Mouse (Mus musculus) forebrain, embryonic 15.5 days (tissue): Measurements from ENCODE around the gene Col23a1. TPM values are rescaled to one million over a fixed set of nuclear protein-coding genes. Genes with fewer than 3 reads are reported as not detected.
A peak's percentile ranks its signal among the peaks of the same experiment; 100 is the strongest.
"Not testable (repeated sequence)": the region's sequence is repeated elsewhere in the genome, so short reads cannot be mapped to it uniquely, and the experiment has no call there.

ENCODE experiments used
- ATAC-seq: fragments of 200-750 bp; cut with Nextera tagmentation; replicated peaks from 2 replicates; pipeline ENCODE4 v1.8.0; 2017; ENCODE audit warnings: mild to moderate bottlenecking, moderate TSS enrichment, moderate library complexity
- H3K27ac ChIP-seq: fragments of 300-500 bp; sonication (generic); replicated peaks from 2 replicates; pipeline ENCODE4 v1.5.1; 2015; ENCODE audit warnings: mild to moderate bottlenecking, inconsistent platforms
- H3K27me3 ChIP-seq: fragments of 300-500 bp; sonication (generic); 2 replicates; pipeline ENCODE4 v1.6.1; 2015; ENCODE audit warnings: inconsistent platforms
- H3K36me3 ChIP-seq: fragments of 300-500 bp; sonication (generic); 2 replicates; pipeline ENCODE4 v1.6.1; 2015; ENCODE audit warnings: mild to moderate bottlenecking, inconsistent platforms
- H3K4me1 ChIP-seq: fragments of 300-500 bp; sonication (generic); 2 replicates; pipeline ENCODE4 v1.6.1; 2015; ENCODE audit warnings: inconsistent platforms
- H3K4me2 ChIP-seq: fragments of 300-500 bp; sonication (generic); replicated peaks from 2 replicates; pipeline ENCODE4 v1.6.1; 2015; ENCODE audit warnings: mild to moderate bottlenecking, inconsistent platforms
- H3K4me3 ChIP-seq: fragments of 300-500 bp; sonication (generic); 2 replicates; pipeline ENCODE4 v1.5.1; 2015; ENCODE audit warnings: mild to moderate bottlenecking, inconsistent platforms
- H3K9ac ChIP-seq: fragments of 300-500 bp; sonication (generic); replicated peaks from 2 replicates; pipeline ENCODE4 v1.6.1; 2015; ENCODE audit warnings: mild to moderate bottlenecking, inconsistent platforms
- H3K9me3 ChIP-seq: fragments of 300-500 bp; sonication (generic); 2 replicates; pipeline ENCODE4 v1.6.1; 2016; ENCODE audit warnings: inconsistent platforms
- WGBS: fragments of 180-500 bp; shearing (Covaris S2); methylation state at CpG from one replicate; pipeline ENCODE4 v1.1.7; 2015; ENCODE audit warnings: mixed read lengths; 5-methylcytosine and 5-hydroxymethylcytosine counted together
- polyA plus RNA-seq: library from polyadenylated mRNA; unstranded; fragments of >200 nt; fragmentation: Nextera tagmentation; extraction: Ambion mirVana; gene quantifications from 2 replicates; pipeline ENCODE4 v1.2.1, GENCODE M21; 2015

Col23a1 gene
- polyA plus RNA-seq, 1 experiment from 2014 or later = 4.1 TPM

DNA sequence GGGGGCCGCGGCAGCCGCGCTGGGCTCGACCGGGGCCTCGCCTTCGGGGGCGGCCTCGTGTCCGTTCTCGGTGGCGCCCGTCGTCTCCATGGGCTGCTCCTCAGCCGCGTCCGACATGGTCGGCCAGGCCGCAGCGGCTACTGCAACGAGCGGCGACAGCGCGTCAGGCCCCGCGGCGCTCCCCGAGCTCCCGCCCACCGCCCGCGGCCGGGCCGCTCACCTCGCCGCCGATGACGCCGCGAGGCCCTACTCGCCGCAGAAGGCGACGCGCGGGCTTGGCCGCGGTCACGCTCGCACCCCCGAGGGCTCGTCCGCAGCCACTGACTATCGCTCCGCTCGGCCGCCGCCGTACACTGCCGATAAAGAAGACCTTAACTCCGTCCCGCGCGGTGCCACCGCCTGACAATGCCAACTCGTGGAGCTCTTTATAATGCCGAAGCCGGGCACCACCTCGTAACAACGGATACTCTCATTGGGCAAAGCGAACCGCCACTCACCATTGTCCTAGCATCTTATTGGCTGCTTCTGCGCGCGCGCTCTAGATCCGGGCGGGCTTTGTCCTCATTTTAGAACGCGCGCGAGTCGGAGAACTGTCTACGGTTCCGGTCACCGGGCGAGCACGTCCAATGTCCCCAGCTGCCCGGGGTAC is 316.9 kb downstream of the Col23a1 start, which contains the start of gene Hnrnpab:
Gene Hnrnpab, minus strand, starts transcription at position 401 of the 649 bp plus-strand sequence.
- Histone ChIP-seq H3K9ac (peak within 1 kb of the TSS; percentile 99), H3K27ac (peak within 1 kb of the TSS; percentile 95), H3K4me2 (peak within 1 kb of the TSS; percentile 74), H3K27me3 (no peaks in the 10 kb centered on the region), H3K4me1 (peaks cover 45% of the 10 kb centered on the region), H3K36me3 (peaks cover 35% of the 10 kb centered on the region), H3K9me3 (no peaks in the 10 kb centered on the region), H3K4me3 (peak within 1 kb of the TSS; percentile 92)
- ATAC-seq = peak; percentile 96
- WGBS = under 1% methylated on average over 90 of the region's 91 CpGs

GRCm38 (mm10) chr11:51607096-51607738 is 317.5 kb downstream of the Col23a1 start:
- Histone ChIP-seq H3K27me3 (no peaks in the 10 kb centered on the region), H3K9me3 (no peaks in the 10 kb centered on the region), H3K27ac (peak overlapping the region; percentile 95), H3K4me2 (peak overlapping the region; percentile 71), H3K9ac (peak overlapping the region; percentile 99), H3K4me3 (peak overlapping the region; percentile 92), H3K4me1 (peaks cover 38% of the 10 kb centered on the region), H3K36me3 (peaks cover 29% of the 10 kb centered on the region)
- ATAC-seq = peak; percentile 65; the same call in 1 of the 2 replicates
- 12% methylated on average over 15 of the region's 15 CpGs for WGBS

GRCm38 (mm10) chr11:51609266-51609909 is 319.7 kb downstream of the Col23a1 start:
- H3K9ac ChIP-seq = no peak overlapping the region
- peaks cover 16% of the 10 kb centered on the region for H3K4me1 ChIP-seq
- no peaks in the 10 kb centered on the region for H3K27me3 ChIP-seq
- peaks cover 7% of the 10 kb centered on the region for H3K36me3 ChIP-seq
- H3K27ac ChIP-seq = no peak overlapping the region
- H3K4me2 ChIP-seq = no peak overlapping the region
- no peak for ATAC-seq
- H3K4me3 ChIP-seq = no peak overlapping the region
- WGBS = 85% methylated on average over 3 of the region's 3 CpGs
- H3K9me3 ChIP-seq = no peaks in the 10 kb centered on the region

DNA sequence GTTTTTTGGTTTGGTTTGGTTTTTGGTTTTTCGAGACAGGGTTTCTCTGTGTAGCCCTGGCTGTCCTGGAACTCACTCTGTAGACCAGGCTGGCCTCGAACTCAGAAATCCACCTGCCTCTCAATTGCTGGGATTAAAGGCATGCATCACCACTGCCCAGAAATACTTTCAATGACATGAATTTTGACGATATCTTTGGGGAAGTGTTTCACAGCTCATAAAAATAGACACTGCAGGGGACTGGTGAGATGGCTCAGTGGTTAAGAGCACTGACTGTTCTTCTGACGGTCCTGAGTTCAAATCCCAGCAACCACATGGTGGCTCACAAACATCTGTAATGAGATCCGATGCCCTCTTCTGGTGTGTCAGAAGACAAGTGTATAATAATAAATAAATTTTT is 320.2 kb downstream of the Col23a1 start:
- peaks cover 11% of the 10 kb centered on the region for H3K4me1 ChIP-seq
- H3K36me3 ChIP-seq, H3K27ac ChIP-seq, H3K4me2 ChIP-seq, H3K27me3 ChIP-seq, H3K9ac ChIP-seq, H3K4me3 ChIP-seq, H3K9me3 ChIP-seq, ATAC-seq: not testable (repeated sequence)
- 87% methylated on average over 5 of the region's 5 CpGs for WGBS

GRCm38 (mm10) chr11:51614256-51614655 is 324.5 kb downstream of the Col23a1 start:
- H3K9me3 ChIP-seq = no peaks in the 10 kb centered on the region
- H3K36me3 ChIP-seq = no peaks in the 10 kb centered on the region
- no peak overlapping the region for H3K9ac ChIP-seq
- no peak overlapping the region for H3K27ac ChIP-seq
- H3K27me3 ChIP-seq = no peaks in the 10 kb centered on the region
- H3K4me3 ChIP-seq = no peak overlapping the region
- 83% methylated on average over 8 of the region's 8 CpGs for WGBS
- no peak overlapping the region for H3K4me2 ChIP-seq
- H3K4me1 ChIP-seq = peaks cover 13% of the 10 kb centered on the region
- no peak for ATAC-seq

- ATAC-seq = no peak
- Histone ChIP-seq H3K4me3 (peak overlapping the region; percentile 33), H3K27me3 (no peaks in the 10 kb centered on the region), H3K9me3 (no peaks in the 10 kb centered on the region), H3K27ac (no peak overlapping the region), H3K4me1 (peaks cover 16% of the 10 kb centered on the region), H3K9ac (peak overlapping the region; percentile 43; the same call in 1 of the 2 replicates), H3K36me3 (no peaks in the 10 kb centered on the region), H3K4me2 (peak overlapping the region; percentile 51)
- 57% methylated on average over 7 of the region's 7 CpGs for WGBS
Measured at GRCm38 (mm10) chr11:51615129-51615528, 325.4 kb downstream of the Col23a1 start.

GRCm38 (mm10) chr11:51615601-51616000 is 325.9 kb downstream of the Col23a1 start:
- H3K4me2 ChIP-seq = peak overlapping the region; percentile 51

GRCm38 (mm10) chr11:51616113-51616512 is 326.4 kb downstream of the Col23a1 start:
- not testable (repeated sequence) for ATAC-seq

More at GRCm38 (mm10) chr11:51615601-51616000, 325.9 kb downstream of the Col23a1 start:
- no peaks in the 10 kb centered on the region for H3K36me3 ChIP-seq
- peak overlapping the region; percentile 43 for H3K9ac ChIP-seq
- ATAC-seq = no peak
- 5% methylated on average over 13 of the region's 14 CpGs for WGBS
- H3K4me1 ChIP-seq = peaks cover 20% of the 10 kb centered on the region
- no peaks in the 10 kb centered on the region for H3K9me3 ChIP-seq
- H3K4me3 ChIP-seq = peak overlapping the region; percentile 33
- H3K27me3 ChIP-seq = no peaks in the 10 kb centered on the region
- no peak overlapping the region for H3K27ac ChIP-seq

GRCm38 (mm10) chr11:51617693-51618092 is 328.0 kb downstream of the Col23a1 start:
- Histone ChIP-seq H3K27ac (no peak overlapping the region), H3K4me3 (no peak overlapping the region), H3K36me3 (peaks cover 10% of the 10 kb centered on the region), H3K9me3 (no peaks in the 10 kb centered on the region), H3K9ac (no peak overlapping the region), H3K27me3 (no peaks in the 10 kb centered on the region), H3K4me1 (peaks cover 30% of the 10 kb centered on the region), H3K4me2 (no peak overlapping the region)
- WGBS = 3% methylated on average over 4 of the region's 4 CpGs
- no peak for ATAC-seq

More at GRCm38 (mm10) chr11:51616113-51616512, 326.4 kb downstream of the Col23a1 start:
- H3K27ac ChIP-seq, H3K27me3 ChIP-seq, H3K9me3 ChIP-seq, H3K36me3 ChIP-seq: not testable (repeated sequence)
- peak overlapping the region; percentile 51; the same call in 1 of the 2 replicates for H3K4me2 ChIP-seq
- peaks cover 26% of the 10 kb centered on the region for H3K4me1 ChIP-seq
- peak overlapping the region; percentile 43; the same call in 1 of the 2 replicates for H3K9ac ChIP-seq
- WGBS = 89% methylated on average over 7 of the region's 7 CpGs
- peak overlapping the region; percentile 33; the same call in 1 of the 2 replicates for H3K4me3 ChIP-seq

GRCm38 (mm10) chr11:51618894-51619408 is 329.2 kb downstream of the Col23a1 start:
- Histone ChIP-seq H3K27me3 (no peaks in the 10 kb centered on the region), H3K9me3 (no peaks in the 10 kb centered on the region), H3K4me3 (peak overlapping the region; percentile 91), H3K9ac (no peak overlapping the region), H3K36me3 (peaks cover 23% of the 10 kb centered on the region), H3K4me2 (peak overlapping the region; percentile 84), H3K27ac (no peak overlapping the region), H3K4me1 (peaks cover 30% of the 10 kb centered on the region)
- peak; percentile 52 for ATAC-seq
- 59% methylated on average over 8 of the region's 8 CpGs for WGBS

GRCm38 (mm10) chr11:51619409-51620060 is 329.8 kb downstream of the Col23a1 start, which contains the start of gene Nhp2:
TSS of gene Nhp2 (plus strand) at chr11:51619735.
- H3K27ac ChIP-seq = no peak within 1 kb of the TSS
- peak within 1 kb of the TSS; percentile 69 for H3K9ac ChIP-seq
- peak within 1 kb of the TSS; percentile 91 for H3K4me3 ChIP-seq

More at GRCm38 (mm10) chr11:51619409-51620060, 329.8 kb downstream of the Col23a1 start, which contains the start of gene Nhp2:
- no peaks in the 10 kb centered on the region for H3K9me3 ChIP-seq
- peaks cover 29% of the 10 kb centered on the region for H3K36me3 ChIP-seq
- H3K27me3 ChIP-seq = no peaks in the 10 kb centered on the region
- H3K4me2 ChIP-seq = peak within 1 kb of the TSS; percentile 84
- peak; percentile 96 for ATAC-seq
- peaks cover 30% of the 10 kb centered on the region for H3K4me1 ChIP-seq
- WGBS = under 1% methylated on average over 51 of the region's 51 CpGs
